Mouse (Mus musculus) myocyte (in vitro differentiated cells): Measurements from ENCODE around the gene Sh3pxd2a. TPM values are rescaled to one million over a fixed set of nuclear protein-coding genes. Genes with fewer than 3 reads are reported as not detected.

Experiments used
- H3K27me3 ChIP-seq: one replicate; pipeline ENCODE4 v1.6.1; 2011; ENCODE audit not compliant: control insufficient read depth, insufficient read depth, insufficient read length
- H3K36me3 ChIP-seq: one replicate; pipeline ENCODE4 v1.6.1; 2011; ENCODE audit not compliant: control insufficient read depth, insufficient read depth
- H3K4me2 ChIP-seq: one replicate; pipeline ENCODE4 v1.6.1; 2011; ENCODE audit warnings: low read depth, control low read depth
- H3K4me3 ChIP-seq: one replicate; pipeline ENCODE4 v1.5.1; 2011; ENCODE audit warnings: mild to moderate bottlenecking, control low read depth, moderate library complexity
- H3K79me2 ChIP-seq: one replicate; pipeline ENCODE4 v1.6.1; 2011; ENCODE audit not compliant: control insufficient read depth, insufficient read depth
- H3ac ChIP-seq: one replicate; pipeline ENCODE4 v1.6.1; 2011; ENCODE audit not compliant: control insufficient read depth, insufficient read length
- CEBPB ChIP-seq: IDR thresholded peaks from 2 replicates; pipeline ENCODE4 v1.6.1; 2011; ENCODE audit warnings: mild to moderate bottlenecking, moderate library complexity; ENCODE audit not compliant: poor library complexity, insufficient read depth, severe bottlenecking
- E2F4 ChIP-seq: IDR thresholded peaks from one replicate; pipeline ENCODE4 v1.6.1; 2011; ENCODE audit warnings: mild to moderate bottlenecking, control low read depth, moderate library complexity; ENCODE audit not compliant: insufficient read depth
- MAX ChIP-seq: IDR thresholded peaks from one replicate; pipeline ENCODE4 v1.6.1; 2011; ENCODE audit warnings: low read depth, mild to moderate bottlenecking, control low read depth
- MYOD1 ChIP-seq, 3 experiments: IDR thresholded peaks; one replicate each; pipeline ENCODE4 v1.6.1; 2011; ENCODE audit warnings: control low read depth in 2 of 3, low read depth in 2 of 3, mild to moderate bottlenecking in 2 of 3, moderate library complexity in 1 of 3; ENCODE audit not compliant: insufficient read length in 2 of 3, control insufficient read depth in 1 of 3
- MYOG ChIP-seq, 3 experiments: IDR thresholded peaks; one replicate each; pipeline ENCODE4 v1.6.1; 2011; ENCODE audit warnings: control low read depth in 2 of 3, low read depth in 2 of 3, mild to moderate bottlenecking in 2 of 3; ENCODE audit not compliant: insufficient read length in 2 of 3, control insufficient read depth in 1 of 3, insufficient read depth in 1 of 3
- POLR2A ChIP-seq: IDR thresholded peaks from one replicate; pipeline ENCODE4 v1.6.1; 2011; ENCODE audit warnings: low read depth, mild to moderate bottlenecking, control low read depth, moderate library complexity; ENCODE audit not compliant: insufficient read length
- POLR2AphosphoS2 ChIP-seq: IDR thresholded peaks from one replicate; pipeline ENCODE4 v1.6.1; 2011; ENCODE audit warnings: low read depth, control low read depth; ENCODE audit not compliant: insufficient read length
- REST ChIP-seq: IDR thresholded peaks from one replicate; pipeline ENCODE4 v1.6.1; 2011; ENCODE audit warnings: mild to moderate bottlenecking, control low read depth, moderate library complexity; ENCODE audit not compliant: insufficient read depth, insufficient read length
- SRF ChIP-seq: IDR thresholded peaks from one replicate; pipeline ENCODE4 v1.6.1; 2011; ENCODE audit warnings: low read depth; ENCODE audit not compliant: control insufficient read depth, insufficient read length
- TCF12 ChIP-seq: IDR thresholded peaks from one replicate; pipeline ENCODE4 v1.6.1; 2011; ENCODE audit warnings: mild to moderate bottlenecking, control low read depth; ENCODE audit not compliant: poor library complexity, insufficient read depth, severe bottlenecking
- TCF3 ChIP-seq: IDR thresholded peaks from one replicate; pipeline ENCODE4 v1.6.1; 2011; ENCODE audit warnings: low read depth, control low read depth; ENCODE audit not compliant: insufficient read length
- USF1 ChIP-seq: IDR thresholded peaks from one replicate; pipeline ENCODE4 v1.6.1; 2011; ENCODE audit warnings: low read depth, mild to moderate bottlenecking, control low read depth, moderate library complexity
- polyA plus RNA-seq: library from polyadenylated mRNA; unstranded; fragments of >200 nt; fragmentation: generic; extraction: Trizol; gene quantifications from one replicate; pipeline ENCODE4 v1.2.1, GENCODE M21; 2012; ENCODE audit warnings: missing spikeins

Gene Sh3pxd2a
- polyA plus RNA-seq, 1 experiment, result 59.5 TPM

DNA sequence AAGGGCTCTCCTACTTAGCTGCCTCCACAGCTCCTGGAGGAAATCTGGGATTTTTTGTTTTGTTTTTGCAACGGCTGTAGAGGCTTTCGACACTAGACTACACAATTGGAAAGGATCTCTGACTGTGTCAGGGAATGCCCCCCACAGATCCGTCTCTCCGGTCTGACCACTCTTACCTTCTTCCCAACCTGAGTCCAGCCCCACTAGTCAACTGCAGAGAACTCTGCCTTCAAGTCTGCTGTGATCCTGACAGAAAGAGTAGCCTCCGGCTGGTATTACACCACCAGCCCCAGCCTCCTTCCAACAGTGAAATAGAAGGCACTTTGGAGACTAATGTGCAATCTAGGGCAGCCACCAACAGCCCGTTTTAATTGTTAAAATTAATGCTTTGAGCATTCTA is 1.5 kb downstream of the Sh3pxd2a start:
- no peaks in the 10 kb centered on the region for H3K27me3 ChIP-seq
- no peaks in the 10 kb centered on the region for H3K36me3 ChIP-seq
- no peak overlapping the region for H3ac ChIP-seq
- no peak for TF ChIP-seq CEBPB
- no peak for TF ChIP-seq MYOG (IDR thresholded peaks at IDR 0.05; ENCODE audit: control insufficient read depth in 1 of 3, insufficient read depth in 1 of 3, insufficient read length in 2 of 3, low read depth in 2 of 3)
- TF ChIP-seq MYOD1 (IDR thresholded peaks at IDR 0.05; ENCODE audit: control insufficient read depth in 1 of 3, insufficient read length in 2 of 3, low read depth in 2 of 3), result no peak
- no peak for TF ChIP-seq TCF12
- no peak for TF ChIP-seq USF1
- TF ChIP-seq POLR2AphosphoS2, result no peak
- no peak for TF ChIP-seq MAX
- TF ChIP-seq E2F4, result no peak
- TF ChIP-seq REST, result no peak
- TF ChIP-seq TCF3, result no peak
- TF ChIP-seq POLR2A, result no peak
- peak overlapping the region; percentile 98 for H3K4me2 ChIP-seq
- peaks cover 38% of the 10 kb centered on the region for H3K79me2 ChIP-seq
- peak overlapping the region; percentile 98 for H3K4me3 ChIP-seq

GRCm38 (mm10) chr19:47461838-47462237 is 2.4 kb downstream of the Sh3pxd2a start:
- H3K4me3 ChIP-seq, result peak overlapping the region; percentile 98

GRCm38 (mm10) chr19:47461386-47461785 is 2.8 kb downstream of the Sh3pxd2a start:
- H3K36me3 ChIP-seq, result no peaks in the 10 kb centered on the region
- TF ChIP-seq TCF12, result no peak
- TF ChIP-seq USF1, result no peak
- no peak for TF ChIP-seq E2F4
- no peak for TF ChIP-seq POLR2A
- no peak for TF ChIP-seq REST
- no peak for TF ChIP-seq MAX
- no peak for TF ChIP-seq POLR2AphosphoS2
- TF ChIP-seq SRF, result no peak
- no peak for TF ChIP-seq MYOG (IDR thresholded peaks at IDR 0.05; ENCODE audit: control insufficient read depth in 1 of 3, insufficient read depth in 1 of 3, insufficient read length in 2 of 3, low read depth in 2 of 3)
- TF ChIP-seq CEBPB, result no peak
- TF ChIP-seq MYOD1 (IDR thresholded peaks at IDR 0.05; ENCODE audit: control insufficient read depth in 1 of 3, insufficient read length in 2 of 3, low read depth in 2 of 3), result no peak
- TF ChIP-seq TCF3, result no peak
- H3K27me3 ChIP-seq, result no peaks in the 10 kb centered on the region
- no peak overlapping the region for H3ac ChIP-seq
- H3K4me3 ChIP-seq, result peak overlapping the region; percentile 98
- peaks cover 50% of the 10 kb centered on the region for H3K79me2 ChIP-seq
- peak overlapping the region; percentile 98 for H3K4me2 ChIP-seq

More at GRCm38 (mm10) chr19:47461838-47462237, 2.4 kb downstream of the Sh3pxd2a start:
- Histone ChIP-seq H3K79me2 (peaks cover 46% of the 10 kb centered on the region), H3K27me3 (no peaks in the 10 kb centered on the region), H3K4me2 (peak overlapping the region; percentile 98), H3K36me3 (no peaks in the 10 kb centered on the region), H3ac (no peak overlapping the region)
- TF ChIP-seq REST (no peak), MYOD1 (IDR thresholded peaks at IDR 0.05; ENCODE audit: control insufficient read depth in 1 of 3, insufficient read length in 2 of 3, low read depth in 2 of 3) (no peak), SRF (no peak), MYOG (IDR thresholded peaks at IDR 0.05; ENCODE audit: control insufficient read depth in 1 of 3, insufficient read depth in 1 of 3, insufficient read length in 2 of 3, low read depth in 2 of 3) (no peak), CEBPB (no peak), MAX (no peak), TCF3 (no peak), USF1 (no peak), POLR2A (no peak), E2F4 (no peak), TCF12 (no peak), POLR2AphosphoS2 (no peak)

- Histone ChIP-seq H3K4me2 (peak overlapping the region; percentile 98), H3ac (peak overlapping the region; percentile 15), H3K79me2 (peaks cover 60% of the 10 kb centered on the region), H3K4me3 (peak overlapping the region; percentile 12), H3K36me3 (no peaks in the 10 kb centered on the region), H3K27me3 (no peaks in the 10 kb centered on the region)
- TF ChIP-seq CEBPB (no peak), E2F4 (no peak), MYOG (IDR thresholded peaks at IDR 0.05; ENCODE audit: control insufficient read depth in 1 of 3, insufficient read depth in 1 of 3, insufficient read length in 2 of 3, low read depth in 2 of 3) (no peak), USF1 (no peak), POLR2A (no peak), TCF12 (no peak), SRF (no peak), POLR2AphosphoS2 (no peak), REST (no peak), TCF3 (no peak), MYOD1 (IDR thresholded peaks at IDR 0.05; ENCODE audit: control insufficient read depth in 1 of 3, insufficient read length in 2 of 3, low read depth in 2 of 3) (no peak)
These were observed 3.9 kb downstream of the Sh3pxd2a start for GRCm38 (mm10) chr19:47460120-47460960.
